In genomic region chr4:46601844-46602423, GRCm38 (mm10) we compare ENCODE assay signal across 7 mouse cellular contexts. TPM values are rescaled to one million over a fixed set of nuclear protein-coding genes. Genes with fewer than 3 reads are reported as not detected.
DNase-seq lines count a peak whose midpoint lies in the region; ATAC-seq and TF ChIP-seq lines count a peak whose summit lies in the region.

Gene Coro2a, minus strand, starts transcription at chr4:46602202.

- H3K9me3 ChIP-seq in embryonic facial prominence, embryonic 13.5 days = no peaks in the 10 kb centered on the region
- H3K9me3 ChIP-seq in limb, embryonic 11.5 days (ENCODE audit: control insufficient read depth, low read length) = no peaks in the 10 kb centered on the region
- H3K9me3 ChIP-seq in midbrain, embryonic 13.5 days = no peaks in the 10 kb centered on the region

- peak; percentile 71 to 74 for DNase-seq in adrenal gland, postnatal 4 days (ENCODE audit: low spot score in 2 of 2)
- DNase-seq in heart, adult 18-20 months = peak; percentile 75 to 82
- DNase-seq in kidney, adult 2 months = peak; percentile 62
- peak; percentile 90 for DNase-seq in limb, embryonic 11.5 days (ENCODE audit: low spot score)
- peak; percentile 74 for DNase-seq in spleen, adult 12 weeks (ENCODE audit: low spot score)

- H3K9ac ChIP-seq in embryonic facial prominence, embryonic 13.5 days = peak within 1 kb of the TSS; percentile 70
- peak within 1 kb of the TSS; percentile 45 for H3K9ac ChIP-seq in limb, embryonic 11.5 days (ENCODE audit: low read length)
- H3K9ac ChIP-seq in midbrain, embryonic 13.5 days (replicated peaks) = peak within 1 kb of the TSS; percentile 77

- WGBS in embryonic facial prominence, embryonic 13.5 days = under 1% methylated on average over 63 of the region's 66 CpGs
- under 1% methylated on average over 39 of the region's 66 CpGs for WGBS in kidney, adult 2 months
- under 1% methylated on average over 53 of the region's 66 CpGs for WGBS in limb, embryonic 11.5 days
- WGBS in midbrain, embryonic 13.5 days = under 1% methylated on average over 38 of the region's 66 CpGs

- TF ChIP-seq POLR2A in kidney, adult 2 months (IDR thresholded peaks at IDR 0.05; ENCODE audit: low read depth, low read length) = no peak

- peaks cover 60% of the 10 kb centered on the region for H3K27me3 ChIP-seq in embryonic facial prominence, embryonic 13.5 days
- 0 out of 2 replicates have a peak, but pooled peaks cover 1% of the 10 kb centered on the region for H3K27me3 ChIP-seq in kidney, adult 2 months (replicated peaks; ENCODE audit: control insufficient read depth, insufficient read depth, low read length)
- H3K27me3 ChIP-seq in limb, embryonic 11.5 days (ENCODE audit: control insufficient read depth, insufficient read depth, low read length) = peaks cover 32% of the 10 kb centered on the region
- peaks cover 40% of the 10 kb centered on the region for H3K27me3 ChIP-seq in midbrain, embryonic 13.5 days

- peaks cover 19% of the 10 kb centered on the region for H3K4me1 ChIP-seq in embryonic facial prominence, embryonic 13.5 days
- H3K4me1 ChIP-seq in kidney, adult 2 months (ENCODE audit: control insufficient read depth, insufficient read depth, low read length) = no peaks in the 10 kb centered on the region
- H3K4me1 ChIP-seq in limb, embryonic 11.5 days (ENCODE audit: control insufficient read depth, insufficient read depth, low read length) = peaks cover 3% of the 10 kb centered on the region; the same call in 1 of the 2 replicates
- peaks cover 14% of the 10 kb centered on the region for H3K4me1 ChIP-seq in midbrain, embryonic 13.5 days (replicated peaks)

- H3K27ac ChIP-seq in embryonic facial prominence, embryonic 13.5 days = no peak within 1 kb of the TSS
- H3K27ac ChIP-seq in kidney, adult 2 months (ENCODE audit: insufficient read depth, low read depth, low read length) = no peak within 1 kb of the TSS
- H3K27ac ChIP-seq in limb, embryonic 11.5 days (replicated peaks; ENCODE audit: low read depth, low read length) = no peak within 1 kb of the TSS
- H3K27ac ChIP-seq in midbrain, embryonic 13.5 days = no peak within 1 kb of the TSS

- H3K4me2 ChIP-seq in embryonic facial prominence, embryonic 13.5 days = peak within 1 kb of the TSS; percentile 98
- H3K4me2 ChIP-seq in limb, embryonic 11.5 days (ENCODE audit: low read depth, severe bottlenecking) = peak within 1 kb of the TSS; percentile 96
- H3K4me2 ChIP-seq in midbrain, embryonic 13.5 days (replicated peaks) = peak within 1 kb of the TSS; percentile 95

- no peaks in the 10 kb centered on the region for H3K36me3 ChIP-seq in embryonic facial prominence, embryonic 13.5 days
- no peaks in the 10 kb centered on the region for H3K36me3 ChIP-seq in kidney, adult 2 months (ENCODE audit: control insufficient read depth, insufficient read depth, low read length)
- H3K36me3 ChIP-seq in limb, embryonic 11.5 days (ENCODE audit: control insufficient read depth, insufficient read depth, low read length) = no peaks in the 10 kb centered on the region
- H3K36me3 ChIP-seq in midbrain, embryonic 13.5 days = no peaks in the 10 kb centered on the region

- TF ChIP-seq CTCF in kidney, adult 2 months (conservative IDR thresholded peaks at IDR 0.05; ENCODE audit: insufficient read depth, insufficient read length, low read depth, low read length) = peak; percentile 81

- no peak for ATAC-seq in embryonic facial prominence, embryonic 13.5 days (ENCODE audit: insufficient number of reproducible peaks, insufficient read depth, low FRiP score, low TSS enrichment, low read depth)
- ATAC-seq in limb, embryonic 11.5 days (ENCODE audit: insufficient number of reproducible peaks, low FRiP score, low TSS enrichment, low read depth) = no peak; the same call in 1 of the 2 replicates
- peak; percentile 67 for ATAC-seq in midbrain, embryonic 13.5 days

- H3K4me3 ChIP-seq in embryonic facial prominence, embryonic 13.5 days = peak within 1 kb of the TSS; percentile 61
- peak within 1 kb of the TSS; percentile 60 for H3K4me3 ChIP-seq in kidney, adult 2 months (ENCODE audit: insufficient read depth, low read depth, low read length)
- peak within 1 kb of the TSS; percentile 49 for H3K4me3 ChIP-seq in limb, embryonic 11.5 days (ENCODE audit: low read depth, low read length)
- peak within 1 kb of the TSS; percentile 60 for H3K4me3 ChIP-seq in midbrain, embryonic 13.5 days (replicated peaks)

RNA-seq across cellular contexts. Expression of gene Coro2a, which starts in this region (rescaled TPM):
- 1 to 10 TPM; 5.1 to 7.0 TPM for total RNA-seq in adrenal gland, postnatal 4 days (2021)
- polyA plus RNA-seq in embryonic facial prominence, embryonic 13.5 days (2015; fragmentation: Nextera tagmentation; extraction: Ambion mirVana) = 2.7 and 3.3 TPM in 2 replicates
- total RNA-seq in heart, adult 18-20 months (2021) = 1 to 10 TPM in 1 of 2 experiments, under 1 TPM in 1; 0.32 to 1.0 TPM
- 4.1 and 4.2 TPM in 2 replicates for polyA plus RNA-seq in kidney, adult 2 months (2012; rRNA removed)
- 1.7 and 2.7 TPM in 2 replicates for polyA plus RNA-seq in limb, embryonic 11.5 days (2014; fragmentation: Nextera tagmentation; extraction: Ambion mirVana)
- polyA plus RNA-seq in midbrain, embryonic 13.5 days (2015; fragmentation: Nextera tagmentation; extraction: Ambion mirVana) = 2.5 and 3.9 TPM in 2 replicates
